Mouse (Mus musculus) cortical plate, adult 2 months (tissue): ENCODE measurements at regions not wholly inside any gene's neighbourhood (a gene's known extent, or its start where the extent isn't known, plus 50 kb on each side); places are given as distances from the start of the nearest gene placed in this dataset.

Experiments
- CTCF ChIP-seq: fragments of 200-500 bp; IDR thresholded peaks from 2 replicates; pipeline ENCODE4 v1.5.1; 2011; ENCODE audit warnings: mild to moderate bottlenecking, control low read depth, low read length; ENCODE audit not compliant: insufficient read depth; ENCODE audit errors: extremely low read depth
- POLR2A ChIP-seq: fragments of 200-500 bp; IDR thresholded peaks from 2 replicates; pipeline ENCODE4 v1.6.1; 2011; ENCODE audit warnings: mild to moderate bottlenecking, low read length, control low read depth; ENCODE audit not compliant: insufficient read depth; ENCODE audit errors: extremely low read depth

DNA sequence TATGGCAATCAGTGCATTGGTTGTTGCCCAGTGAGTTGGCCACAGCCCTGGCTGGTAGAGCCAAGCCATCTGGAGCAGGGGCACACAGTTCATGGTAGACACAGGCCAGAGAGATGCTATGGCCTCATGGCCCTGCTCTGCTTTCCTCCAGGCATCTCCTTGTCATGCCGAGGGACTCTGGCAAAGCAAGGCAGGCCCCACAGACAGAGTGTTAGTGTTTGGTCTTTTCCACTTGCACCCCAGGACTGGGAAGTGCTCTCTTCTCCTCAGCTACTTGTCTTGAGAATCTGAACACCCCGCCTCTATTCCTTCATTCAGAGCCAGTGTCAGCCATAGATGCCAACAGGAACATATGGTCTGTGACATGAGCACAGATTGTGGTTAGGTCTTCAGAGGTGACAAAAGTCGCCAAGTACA is 148.1 kb upstream of the Pgrmc2 start:
- TF ChIP-seq POLR2A (no peak), CTCF (no peak)
